Mouse (Mus musculus): ENCODE measurements around the gene Il1r2.

The Il1r2 gene

DNA sequence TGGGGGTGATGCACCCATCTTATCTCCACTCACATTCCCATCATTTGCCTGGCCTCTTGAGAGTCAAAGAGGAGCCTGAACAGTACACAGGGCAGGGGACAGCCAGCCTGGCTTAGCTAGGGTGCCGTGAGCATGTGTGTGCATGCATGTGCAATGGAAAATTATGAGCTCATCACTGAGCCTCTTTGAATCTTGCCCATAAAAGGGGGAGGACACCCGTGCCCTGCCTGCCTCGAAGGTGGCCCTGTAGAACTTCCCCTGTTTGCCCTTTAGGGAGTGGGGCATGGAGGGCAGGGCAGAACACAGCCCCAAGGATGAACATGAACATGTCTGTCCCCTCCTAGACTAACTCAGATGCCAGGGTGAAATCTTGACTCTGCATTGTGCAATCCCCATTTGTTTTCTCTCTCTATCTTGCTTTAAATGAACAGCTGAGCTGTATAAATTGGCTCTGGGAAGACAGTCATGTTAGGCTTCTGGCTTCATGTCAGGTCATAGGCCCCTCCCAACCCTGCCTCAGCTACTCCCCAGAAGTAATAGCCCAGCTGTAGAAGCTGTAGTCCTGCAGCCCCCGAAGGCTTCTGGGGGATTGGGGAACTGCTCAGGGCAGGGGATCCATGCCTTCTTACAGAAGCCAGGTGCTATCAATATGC, 14.6 kb upstream of the Il1r2 start:
- DNase-seq (ENCODE audit: low read depth, low spot score) = no peak

DNA sequence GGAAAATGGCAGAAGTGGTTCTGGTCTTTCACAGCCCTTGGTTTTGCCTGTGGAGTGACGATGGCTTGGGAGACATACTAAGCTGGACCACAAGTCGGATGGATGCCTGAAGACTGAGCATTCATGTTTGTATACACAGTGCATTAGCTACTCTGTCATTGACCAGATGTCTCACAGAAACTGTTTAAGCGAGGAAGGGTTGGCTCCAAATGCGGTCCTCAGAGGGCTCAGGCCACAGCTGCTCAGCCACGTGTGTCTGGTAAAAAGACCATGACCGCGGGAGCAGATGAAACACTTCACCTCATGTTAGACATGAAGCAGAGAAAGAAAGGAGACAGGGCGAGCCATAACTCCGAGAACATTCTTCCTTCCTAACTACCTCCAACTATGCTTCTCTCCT, 12.5 kb upstream of the Il1r2 start:
- no peak for DNase-seq (ENCODE audit: low read depth, low spot score)

DNA sequence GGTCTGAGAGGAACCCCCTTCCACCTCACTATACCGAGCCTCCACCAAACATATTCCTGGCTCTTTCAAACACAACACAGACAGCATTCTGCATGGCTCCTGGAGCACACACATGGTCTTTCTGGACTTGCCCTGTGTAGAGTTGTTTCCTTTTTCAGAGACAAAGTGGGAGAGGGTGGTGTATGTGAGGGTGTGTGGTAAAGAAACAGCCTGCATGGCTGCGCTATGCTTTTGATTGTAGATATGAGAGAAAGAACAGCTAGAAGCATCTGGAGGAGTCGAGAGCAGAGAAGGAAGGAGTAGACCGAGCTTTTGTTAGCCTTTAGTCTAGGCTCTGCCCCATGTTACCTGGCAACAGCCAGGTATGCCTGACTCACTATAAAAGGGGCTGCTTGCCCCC, 10.5 kb upstream of the Il1r2 start:
- DNase-seq (ENCODE audit: low read depth, low spot score) = no peak

DNA sequence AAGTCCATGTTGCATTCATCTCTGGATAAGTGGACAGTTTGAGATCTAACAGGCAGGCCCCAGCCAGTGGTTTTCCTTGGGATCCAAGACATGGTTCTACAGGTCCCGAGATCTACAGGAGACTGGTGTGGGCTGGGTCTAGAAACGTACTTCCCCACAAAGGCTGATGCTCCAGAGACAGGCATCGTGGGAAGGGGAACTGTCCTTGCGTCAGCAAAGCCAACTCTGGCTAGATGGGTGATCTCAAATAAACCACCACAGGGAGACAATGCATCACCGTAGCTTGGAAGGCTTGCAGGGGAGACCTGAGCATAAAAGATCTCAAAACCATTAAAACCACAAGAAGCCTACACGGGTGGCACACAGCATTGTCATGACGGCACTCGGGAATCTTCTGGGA, 9.4 kb upstream of the Il1r2 start:
- no peak for DNase-seq (ENCODE audit: low read depth, low spot score)

DNA sequence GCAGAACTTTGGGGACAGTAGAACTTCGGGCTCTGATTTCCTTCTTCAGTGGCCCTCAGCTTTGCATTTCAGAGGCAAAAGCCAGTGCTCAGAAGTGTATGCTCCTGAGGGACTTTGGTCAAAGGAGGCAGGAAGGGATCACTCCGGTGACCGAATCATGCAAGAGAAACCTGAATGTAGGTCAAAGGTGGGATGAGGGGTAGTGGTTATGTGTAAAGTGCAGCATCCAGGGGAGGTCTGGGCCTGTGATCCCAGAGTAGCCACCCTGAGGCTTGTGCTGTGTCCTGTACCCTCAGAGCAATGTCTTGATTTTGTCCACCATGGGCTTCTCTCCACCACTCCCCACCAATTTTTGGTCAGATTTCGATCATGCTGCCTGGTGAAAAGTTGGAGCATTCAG, 1.3 kb upstream of the Il1r2 start:
- no peak for DNase-seq (ENCODE audit: low read depth, low spot score)

DNA sequence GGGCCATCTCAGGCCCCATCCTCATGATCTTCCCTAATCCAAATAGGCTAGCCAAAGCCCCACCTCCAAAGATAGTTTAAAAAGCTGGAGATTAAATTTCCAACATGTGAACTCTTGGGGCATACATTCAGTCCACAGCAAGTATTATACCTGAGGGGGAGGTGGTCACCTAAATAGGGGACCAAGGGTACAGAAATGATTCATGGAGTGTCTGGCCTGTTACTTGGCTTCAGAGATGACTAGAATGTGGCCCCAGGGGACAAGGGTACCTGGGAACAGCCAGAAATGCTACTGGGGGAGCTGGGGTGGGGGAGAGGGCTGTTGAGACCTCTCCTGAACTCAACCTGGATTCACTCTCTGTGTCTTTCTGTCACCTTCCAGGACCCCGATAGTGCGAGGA, 3.4 kb downstream of the Il1r2 start:
- no peak for DNase-seq (ENCODE audit: low read depth, low spot score)

DNA sequence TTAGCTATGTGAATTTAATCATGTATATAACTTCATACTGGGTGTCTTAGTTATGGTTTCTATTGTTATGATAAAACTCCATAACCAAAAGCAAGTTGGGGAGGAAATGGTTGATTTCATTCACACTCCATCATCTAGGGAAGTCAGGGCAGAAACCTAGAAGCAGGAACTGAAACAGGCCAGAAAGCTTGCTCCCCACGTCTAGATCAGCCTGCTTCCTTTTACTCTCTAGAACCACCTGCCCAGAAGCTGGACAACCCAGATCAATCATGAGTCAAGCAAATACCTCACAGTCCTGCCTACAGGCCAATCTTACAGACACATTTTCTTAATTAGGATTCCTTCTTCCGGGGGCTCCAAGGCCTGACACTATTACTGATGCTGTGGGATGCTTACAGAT, 7.2 kb downstream of the Il1r2 start:
- DNase-seq (ENCODE audit: low read depth, low spot score) = no peak

DNA sequence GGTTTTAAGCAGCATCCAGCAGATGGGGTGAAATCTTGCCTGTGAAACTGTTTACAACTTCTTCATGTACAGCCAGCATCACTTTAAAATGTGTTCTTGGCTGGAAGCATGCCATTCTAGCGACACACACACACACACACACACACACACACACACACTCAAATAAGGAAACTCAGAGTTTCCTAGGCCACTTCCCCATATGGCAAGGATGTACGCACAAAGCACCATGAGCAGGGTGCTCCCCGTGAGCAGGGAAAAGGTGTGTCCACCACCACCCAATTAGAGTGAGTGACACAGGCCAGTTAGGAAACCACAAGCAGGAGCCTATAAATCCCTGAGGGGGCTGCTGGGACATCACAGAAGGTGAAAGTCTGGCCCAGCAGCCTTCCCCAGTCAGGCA, 10.5 kb downstream of the Il1r2 start:
- no peak for DNase-seq (ENCODE audit: low read depth, low spot score)

DNA sequence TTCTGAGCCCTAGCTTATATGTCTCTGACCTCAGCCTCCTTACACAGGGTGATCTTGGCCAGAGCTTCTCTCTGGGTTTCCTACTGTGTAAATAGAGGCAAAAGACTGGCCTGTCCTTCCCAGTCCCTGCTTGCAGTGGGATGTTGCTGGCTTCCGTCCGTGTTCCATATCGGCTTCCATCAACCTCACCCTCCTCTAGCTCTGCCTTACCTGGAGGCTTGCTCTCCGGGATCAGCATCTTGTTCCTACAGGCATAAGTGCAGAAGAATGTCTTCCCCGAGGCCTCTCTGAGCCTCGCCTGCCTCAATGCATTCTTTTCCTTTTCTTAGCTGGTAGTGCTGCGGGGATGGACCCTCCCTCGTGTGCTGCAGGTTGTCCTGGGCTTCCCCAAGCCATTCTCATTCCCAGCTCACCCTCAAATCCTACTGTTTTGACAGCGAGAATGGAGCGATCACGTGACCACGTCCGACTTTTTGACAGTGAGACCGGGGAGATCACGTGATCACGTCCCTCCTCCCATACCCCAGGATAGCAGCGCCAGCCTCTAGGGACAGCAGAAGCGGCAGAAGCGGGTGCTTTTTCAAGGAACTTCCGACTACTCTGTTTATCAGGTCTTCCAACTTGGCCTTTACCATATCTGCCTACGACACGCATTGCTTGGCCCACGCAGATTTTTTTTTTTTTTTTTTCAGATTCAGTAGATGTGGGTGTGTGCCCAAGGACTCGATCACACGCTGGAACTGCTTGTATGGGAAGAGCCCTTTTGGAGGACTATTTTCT, 11.7 kb downstream of the Il1r2 start:
- peak; percentile 26 for DNase-seq (ENCODE audit: low read depth, low spot score)

DNA sequence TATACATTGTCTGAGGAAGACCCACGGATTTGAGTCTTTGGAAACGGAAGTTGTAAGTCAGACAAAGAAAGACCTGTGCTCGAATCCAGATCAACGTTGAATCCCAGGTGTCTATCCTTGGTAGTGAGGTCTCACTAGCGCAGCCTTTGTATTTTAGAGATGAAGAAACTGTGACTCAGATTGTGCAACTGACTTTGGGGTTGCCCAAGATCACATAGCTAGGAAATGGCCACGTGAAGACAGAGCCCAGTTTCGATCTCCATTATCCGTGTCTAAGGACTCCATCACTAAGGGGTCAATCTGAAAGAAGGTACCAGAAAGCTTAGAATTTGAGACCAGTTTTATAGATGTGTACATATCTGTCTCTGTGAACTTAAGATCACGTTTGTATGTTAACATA, 17.3 kb downstream of the Il1r2 start:
- no peak for DNase-seq (ENCODE audit: low read depth, low spot score)

DNA sequence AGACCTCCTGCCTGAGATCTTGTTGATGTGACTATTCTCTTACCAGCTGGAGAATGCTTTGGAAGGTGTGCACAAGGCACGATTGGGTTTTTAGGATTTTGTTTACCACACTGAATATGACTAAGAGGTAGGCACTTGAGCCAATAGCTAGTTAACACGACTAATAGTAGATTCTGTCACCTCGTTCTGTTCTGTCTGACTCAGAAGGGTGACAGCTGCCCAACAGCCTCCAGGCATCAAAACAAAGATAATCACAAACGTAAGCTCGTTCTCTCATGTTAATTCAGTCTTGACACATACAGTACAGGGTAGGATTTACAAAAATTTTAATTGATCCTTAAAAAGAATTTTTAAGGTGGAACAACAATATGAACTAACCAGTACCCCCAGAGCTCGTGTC, 18.7 kb downstream of the Il1r2 start:
- DNase-seq (ENCODE audit: low read depth, low spot score) = no peak

DNA sequence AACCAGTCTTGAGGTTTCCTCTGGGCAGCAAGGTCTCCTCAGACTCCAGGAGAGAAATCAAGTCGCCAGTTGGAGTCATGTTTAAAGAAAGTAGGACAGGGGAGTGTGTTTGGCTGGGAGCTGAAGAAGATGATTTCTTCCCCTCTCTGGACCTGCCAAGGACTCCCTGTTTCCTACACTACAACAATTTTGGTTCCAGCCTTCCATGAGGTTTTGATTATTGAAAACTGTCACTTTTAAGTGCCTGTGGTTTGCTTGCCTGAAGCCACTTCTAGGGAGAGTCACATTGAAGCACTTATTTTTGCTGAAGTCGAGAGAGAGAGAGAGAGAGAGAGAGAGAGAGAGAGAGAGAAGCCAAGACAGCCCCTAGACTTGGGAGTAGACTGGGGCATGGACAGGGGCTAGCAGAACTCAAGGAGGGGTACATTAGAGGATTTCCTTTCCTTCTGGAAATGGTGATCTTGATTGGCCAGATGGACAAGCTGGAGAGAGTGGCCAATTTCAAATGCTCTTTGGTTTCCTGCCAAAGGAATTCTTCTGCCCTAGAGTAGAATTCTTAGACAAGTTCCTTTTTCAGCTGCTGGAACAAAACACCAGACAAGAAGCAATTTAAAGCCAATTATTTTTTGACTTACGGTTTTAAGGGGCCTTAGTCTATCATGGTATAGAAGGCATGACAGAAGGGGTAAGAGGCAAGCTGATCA, 20.9 kb downstream of the Il1r2 start:
- no peak for DNase-seq (ENCODE audit: low read depth, low spot score)

DNA sequence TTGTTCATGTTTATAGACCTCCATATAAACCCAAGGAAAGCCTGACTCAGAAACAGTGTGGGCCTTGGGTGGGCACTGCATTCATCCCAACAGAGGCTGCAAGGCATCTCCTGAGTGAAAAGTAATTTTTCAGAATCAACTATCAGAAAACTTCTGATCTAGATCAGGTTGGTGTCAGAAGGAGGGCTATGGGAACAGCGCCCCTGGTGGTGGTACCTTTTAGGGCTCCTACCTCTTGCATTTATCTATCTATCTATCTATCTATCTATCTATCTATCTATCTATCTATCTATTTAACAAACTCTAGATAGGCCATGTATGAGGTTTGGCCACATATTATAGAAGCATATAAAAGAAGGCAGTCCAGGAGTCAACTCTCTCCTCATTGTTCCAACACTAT, 21.7 kb downstream of the Il1r2 start:
- no peak for DNase-seq (ENCODE audit: low read depth, low spot score)

DNA sequence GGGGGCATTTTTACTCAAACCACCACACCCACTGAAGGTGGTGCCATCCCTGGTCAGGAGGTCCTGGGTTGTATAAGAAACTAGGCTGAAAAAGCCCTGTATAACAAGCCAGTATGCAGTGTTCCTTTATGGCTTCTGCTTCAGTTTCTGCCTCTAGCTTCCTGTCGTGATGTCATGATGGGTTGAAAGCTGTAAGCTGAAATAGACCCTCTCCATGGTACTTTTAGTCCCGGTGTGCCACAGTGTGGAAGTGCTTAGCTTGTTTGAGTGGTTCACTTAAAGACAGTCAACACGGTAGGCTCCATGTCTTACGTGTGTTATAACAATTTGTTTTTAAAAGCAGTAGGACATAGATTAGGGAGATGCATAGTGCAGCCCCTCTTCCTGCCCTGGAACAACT, 32.4 kb downstream of the Il1r2 start:
- no peak for DNase-seq (ENCODE audit: low read depth, low spot score)

DNA sequence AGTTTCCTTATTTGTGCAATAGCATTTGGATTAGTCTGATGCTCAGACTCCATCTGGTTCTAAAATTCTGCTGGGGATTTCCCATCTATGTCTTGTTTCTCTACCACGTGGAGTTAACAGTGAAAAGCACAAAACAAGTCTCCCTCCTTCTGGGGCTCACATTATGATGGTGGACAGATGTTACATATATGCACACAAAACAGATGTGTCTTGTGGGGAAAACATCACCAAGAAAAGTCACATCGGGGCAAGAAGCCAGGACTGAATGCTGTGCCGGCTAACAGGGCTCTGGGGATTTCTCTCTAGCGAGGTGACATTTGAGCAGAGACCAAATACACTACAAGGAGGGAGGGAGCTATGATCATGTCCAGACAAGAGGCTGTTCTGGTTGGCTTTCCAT, 32.8 kb downstream of the Il1r2 start:
- no peak for DNase-seq (ENCODE audit: low read depth, low spot score)

DNA sequence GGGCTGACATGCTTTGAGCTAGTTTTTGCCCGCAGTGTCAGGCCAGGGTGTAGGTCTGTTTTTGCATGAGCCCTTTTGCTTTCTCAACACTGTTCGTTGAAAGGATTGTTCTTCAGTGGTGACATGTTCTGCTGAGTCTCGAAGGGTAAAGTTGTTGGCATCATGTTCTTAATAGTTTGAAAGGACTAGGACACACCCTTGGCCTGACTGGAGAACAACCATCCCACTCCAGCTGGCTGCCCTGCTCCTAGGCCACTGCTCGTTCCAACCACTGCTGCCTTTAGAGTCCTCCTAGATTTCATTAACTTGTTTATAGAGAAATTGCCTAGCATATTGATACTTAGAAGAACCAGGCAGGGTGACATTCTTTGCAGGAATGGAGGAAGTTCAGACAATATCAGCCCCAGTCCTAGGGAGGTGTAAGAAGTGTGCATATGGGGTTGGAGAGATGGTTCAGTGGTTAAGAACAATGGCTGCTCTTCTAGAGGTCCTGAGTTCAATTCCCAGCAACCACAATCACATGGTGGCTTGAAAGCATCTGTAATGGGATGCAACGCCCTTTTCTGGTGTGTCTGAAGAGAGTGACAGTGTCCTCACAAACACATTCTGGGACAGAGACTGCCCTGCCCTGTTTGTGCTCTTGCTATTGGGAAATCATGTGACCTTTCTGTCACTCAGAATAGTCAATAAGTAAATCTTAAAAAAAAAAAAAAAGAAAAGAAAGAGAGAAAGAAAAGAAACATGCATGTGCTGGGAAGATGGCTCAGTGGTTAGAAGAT, 34.3 kb downstream of the Il1r2 start:
- no peak for DNase-seq (ENCODE audit: low read depth, low spot score)

DNA sequence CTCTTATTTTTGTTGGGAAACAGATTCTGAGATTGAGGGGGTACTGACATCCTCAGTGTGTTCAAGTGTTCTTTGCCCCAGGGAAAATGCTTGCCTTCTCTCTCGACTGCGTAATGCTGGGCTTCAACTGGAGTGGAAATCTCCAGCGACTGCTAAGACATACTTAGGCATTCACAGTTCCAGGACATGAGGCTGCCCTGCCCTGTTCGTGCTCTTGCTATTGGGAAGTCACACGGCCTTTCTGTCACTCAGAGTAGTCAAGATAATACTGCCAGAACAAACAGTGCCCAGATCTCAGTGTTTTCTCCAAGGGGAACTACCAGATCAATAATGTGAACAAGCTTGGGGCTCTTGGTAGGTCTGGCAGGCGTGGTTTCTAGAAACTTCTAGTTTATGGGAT, 35.9 kb downstream of the Il1r2 start:
- DNase-seq (ENCODE audit: low read depth, low spot score) = no peak

DNA sequence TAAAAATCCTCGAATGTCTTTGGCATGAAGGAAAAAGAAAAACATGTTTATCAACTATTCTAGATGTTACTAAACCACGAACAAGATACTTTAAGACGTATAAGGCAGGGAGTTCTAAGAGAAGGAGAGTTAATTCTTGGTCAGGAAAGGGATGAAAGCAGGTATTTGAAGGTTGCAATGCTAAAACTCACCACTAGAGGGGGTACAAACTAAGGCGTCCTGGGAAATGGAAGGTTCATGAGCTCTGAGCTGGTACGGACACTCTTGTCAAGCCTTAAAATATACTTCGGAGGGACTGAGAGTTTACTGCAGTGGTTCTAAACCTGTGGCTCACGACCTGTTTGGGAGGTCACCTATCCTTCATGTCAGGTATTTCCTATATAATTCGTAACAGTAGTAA, 41.4 kb downstream of the Il1r2 start:
- peak; percentile 36 for DNase-seq (ENCODE audit: low read depth, low spot score)

DNA sequence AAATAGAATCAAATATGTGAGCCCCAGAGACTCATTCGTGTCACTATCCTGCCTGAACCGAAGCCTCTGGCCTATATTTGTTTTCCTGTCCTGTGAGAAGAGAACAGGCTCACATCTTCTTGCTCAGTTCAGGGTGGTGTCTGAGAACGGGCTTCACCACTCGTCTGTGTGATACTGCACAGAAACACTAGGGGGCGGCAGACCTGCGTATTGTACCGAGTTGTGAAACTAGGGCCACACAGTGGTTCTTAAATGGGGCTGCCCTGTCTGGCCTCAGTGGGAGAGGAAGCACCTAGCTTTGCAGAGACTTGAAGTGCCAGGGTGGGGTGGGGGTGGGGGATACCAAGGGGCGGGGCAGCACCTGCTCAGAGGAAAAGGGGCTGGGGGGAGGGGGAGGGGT, 42.5 kb downstream of the Il1r2 start:
- DNase-seq (ENCODE audit: low read depth, low spot score) = peak; percentile 30

DNA sequence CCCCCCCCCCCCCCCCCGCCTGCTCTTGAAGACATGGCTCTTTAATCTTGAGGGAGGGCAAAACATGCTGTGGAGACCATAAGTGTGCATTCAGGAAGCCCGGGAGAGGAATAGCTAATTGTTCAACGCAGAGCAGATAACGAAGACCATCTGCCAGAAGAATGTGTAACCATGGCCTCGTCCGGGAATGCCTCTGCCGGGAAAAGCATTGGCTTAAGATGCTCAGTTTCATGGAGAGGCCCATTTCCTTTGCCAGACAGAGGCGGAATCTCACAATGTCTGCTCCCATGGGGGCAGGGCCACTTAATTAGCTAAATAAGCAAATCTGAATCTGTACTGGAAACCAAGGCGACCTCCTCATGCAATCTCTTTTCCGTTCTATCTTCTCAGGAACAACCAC, 43.7 kb downstream of the Il1r2 start:
- no peak for DNase-seq (ENCODE audit: low read depth, low spot score)

DNA sequence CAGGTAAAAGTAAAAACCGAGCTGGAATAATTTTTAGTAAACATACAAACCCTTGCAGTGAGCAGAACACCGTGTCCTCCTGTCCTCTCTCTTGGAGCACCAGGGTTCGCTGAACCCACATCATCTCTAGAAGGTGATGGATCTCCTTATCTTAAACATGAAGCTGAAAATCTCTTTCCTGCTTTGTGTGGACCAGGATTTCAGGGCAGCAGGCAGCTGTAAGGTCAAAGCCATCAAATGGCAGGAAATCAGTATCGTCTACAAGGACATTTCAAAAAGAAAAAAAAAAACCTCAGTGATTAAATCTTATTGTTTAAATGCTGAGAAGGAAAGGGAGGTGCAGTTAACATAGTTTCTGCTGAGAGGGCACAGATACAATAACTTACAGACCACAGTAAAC, 50.4 kb downstream of the Il1r2 start:
- DNase-seq (ENCODE audit: low read depth, low spot score) = no peak

DNA sequence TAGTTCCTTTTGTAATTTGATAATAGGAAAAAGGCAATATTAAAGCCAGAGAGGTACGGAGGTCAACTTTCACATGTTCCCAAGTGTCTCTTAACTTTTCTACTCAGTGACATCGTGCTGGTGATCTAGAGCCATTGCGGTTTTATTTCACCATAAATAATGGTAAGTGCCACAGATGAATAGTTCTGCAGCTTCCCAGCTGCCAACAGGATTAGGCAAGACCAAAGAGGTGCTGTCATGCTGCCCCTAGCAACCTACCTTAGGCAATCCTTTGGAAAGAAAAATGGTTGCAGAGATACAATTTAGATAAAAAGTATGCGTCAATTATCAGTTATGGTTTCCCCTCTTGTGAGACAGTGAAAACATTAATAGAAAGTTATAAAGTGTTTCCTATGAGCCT, 54.6 kb downstream of the Il1r2 start:
- DNase-seq (ENCODE audit: low read depth, low spot score) = no peak
